Mouse (Mus musculus): ENCODE data around the gene Pomgnt2.

DNA sequence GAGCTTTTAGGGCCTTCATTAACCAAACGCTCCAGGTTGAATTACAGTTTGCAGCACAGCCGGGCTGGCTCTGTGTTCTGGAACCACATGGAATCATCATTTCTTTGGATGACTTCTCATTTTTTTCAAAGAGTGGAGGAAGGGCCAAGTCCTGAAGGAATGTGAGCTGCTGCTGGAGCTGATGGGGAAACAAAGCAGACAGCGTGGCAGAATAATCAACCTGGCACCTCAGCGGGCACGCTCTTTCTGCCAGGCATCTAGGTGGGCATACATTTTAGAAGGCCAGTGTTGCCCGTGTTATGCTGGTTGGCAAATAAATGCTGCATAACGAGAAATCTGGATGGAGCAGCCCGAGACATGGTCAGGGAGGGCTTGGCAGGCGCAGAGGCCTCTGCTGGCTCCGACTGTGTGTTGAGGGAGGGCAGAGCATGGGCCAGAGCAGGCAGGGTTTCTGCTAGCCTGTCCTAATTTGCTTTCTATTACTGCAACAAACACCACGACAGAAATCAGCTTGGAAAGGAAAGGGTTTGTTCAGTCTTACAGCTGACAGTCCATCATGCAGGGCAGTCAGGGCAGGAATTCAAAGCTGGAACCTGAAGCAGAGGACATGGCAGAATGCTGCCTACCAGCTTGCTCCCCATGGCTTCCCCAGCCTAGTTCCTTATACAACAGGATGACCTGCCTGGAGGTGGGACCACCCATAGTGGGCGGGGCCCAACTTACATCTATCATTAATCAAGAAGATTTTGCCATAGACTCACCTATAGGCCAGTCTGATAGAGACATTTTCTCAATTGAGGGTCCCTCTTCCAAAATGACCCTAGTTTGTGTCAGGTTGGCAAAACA lies 22.5 kb downstream of the Pomgnt2 start:
- TF ChIP-seq POLR2A (IDR thresholded peaks at IDR 0.05; ENCODE audit: borderline replicate concordance, extremely low read depth, insufficient read depth, insufficient read length, poor library complexity, severe bottlenecking) (no peak), CTCF (IDR thresholded peaks at IDR 0.05; ENCODE audit: borderline replicate concordance, extremely low read depth, insufficient read depth, insufficient read length) (no peak)

Measured in brain, embryonic 14.5 days (tissue).